Mouse (Mus musculus) adrenal gland, postnatal 25 days (tissue): Measurements from ENCODE around the gene Il33. TPM values are rescaled to one million over a fixed set of nuclear protein-coding genes. Genes with fewer than 3 reads are reported as not detected.
"Not testable (repeated sequence)": the region's sequence is repeated elsewhere in the genome, so short reads cannot be mapped to it uniquely, and the experiment has no call there.

Source experiments
- DNase-seq: peaks from one replicate; pipeline ENCODE4 v3.0.0; 2021; ENCODE audit warnings: mixed read lengths
- total RNA-seq: library from RNA; stranded (reverse); gene quantifications from 2 replicates; pipeline ENCODE4 v1.2.3, GENCODE M21; 2021

The Il33 gene
- total RNA-seq, 1 experiment from 2014 or later: 12.9 TPM

- DNase-seq: no peak
Measured at GRCm38 (mm10) chr19:29940239-29940638, 15.3 kb downstream of the Il33 start.

DNA sequence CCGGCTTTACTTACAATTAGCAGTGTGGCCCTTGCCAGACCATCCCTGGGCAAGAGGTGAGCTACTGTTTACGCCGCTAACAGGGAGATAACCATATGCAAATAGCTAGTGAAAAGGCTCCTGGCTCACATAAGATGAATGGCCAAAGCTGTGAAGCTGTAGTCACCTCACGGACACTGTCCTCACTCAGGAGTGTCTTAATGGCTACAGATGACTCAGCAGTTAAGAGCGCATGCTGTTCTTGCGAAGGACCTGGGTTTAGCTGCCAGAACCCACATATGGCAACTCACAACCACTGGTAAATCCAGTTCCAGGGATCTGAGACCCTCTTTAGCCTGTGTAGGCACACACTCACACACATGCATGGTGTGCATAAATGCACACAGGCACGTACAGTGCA, 16.3 kb downstream of the Il33 start:
- no peak for DNase-seq

DNA sequence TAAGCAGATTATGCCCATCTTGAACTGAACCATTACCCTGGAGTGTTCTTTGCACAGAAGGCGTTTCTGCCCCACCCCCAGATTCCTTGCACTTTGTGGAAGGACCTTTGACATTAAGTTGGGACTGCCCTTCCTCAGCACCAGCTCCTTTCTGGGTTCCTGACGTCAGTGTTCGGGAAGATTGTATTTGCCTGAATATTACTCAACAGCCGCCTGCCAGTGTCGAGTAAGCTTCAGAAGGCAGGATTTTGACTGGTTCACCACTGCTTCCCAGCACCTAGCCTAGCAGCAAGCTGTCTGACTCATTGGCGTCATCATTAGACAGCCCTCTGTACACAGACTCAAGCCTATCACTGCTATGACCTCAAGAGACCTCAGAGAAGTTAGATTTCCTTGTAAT, 17.4 kb downstream of the Il33 start:
- DNase-seq: no peak

- DNase-seq: no peak
Measured at GRCm38 (mm10) chr19:29944426-29944825, 19.5 kb downstream of the Il33 start.

- DNase-seq: not testable (repeated sequence)
Measured at GRCm38 (mm10) chr19:29944935-29945334, 20.0 kb downstream of the Il33 start.

- no peak for DNase-seq
Measured at GRCm38 (mm10) chr19:29945557-29946422, 20.9 kb downstream of the Il33 start.

- DNase-seq: no peak
Measured at GRCm38 (mm10) chr19:29946423-29946716, 21.5 kb downstream of the Il33 start.

- DNase-seq: no peak
Measured at GRCm38 (mm10) chr19:29947056-29947455, 22.1 kb downstream of the Il33 start.

DNA sequence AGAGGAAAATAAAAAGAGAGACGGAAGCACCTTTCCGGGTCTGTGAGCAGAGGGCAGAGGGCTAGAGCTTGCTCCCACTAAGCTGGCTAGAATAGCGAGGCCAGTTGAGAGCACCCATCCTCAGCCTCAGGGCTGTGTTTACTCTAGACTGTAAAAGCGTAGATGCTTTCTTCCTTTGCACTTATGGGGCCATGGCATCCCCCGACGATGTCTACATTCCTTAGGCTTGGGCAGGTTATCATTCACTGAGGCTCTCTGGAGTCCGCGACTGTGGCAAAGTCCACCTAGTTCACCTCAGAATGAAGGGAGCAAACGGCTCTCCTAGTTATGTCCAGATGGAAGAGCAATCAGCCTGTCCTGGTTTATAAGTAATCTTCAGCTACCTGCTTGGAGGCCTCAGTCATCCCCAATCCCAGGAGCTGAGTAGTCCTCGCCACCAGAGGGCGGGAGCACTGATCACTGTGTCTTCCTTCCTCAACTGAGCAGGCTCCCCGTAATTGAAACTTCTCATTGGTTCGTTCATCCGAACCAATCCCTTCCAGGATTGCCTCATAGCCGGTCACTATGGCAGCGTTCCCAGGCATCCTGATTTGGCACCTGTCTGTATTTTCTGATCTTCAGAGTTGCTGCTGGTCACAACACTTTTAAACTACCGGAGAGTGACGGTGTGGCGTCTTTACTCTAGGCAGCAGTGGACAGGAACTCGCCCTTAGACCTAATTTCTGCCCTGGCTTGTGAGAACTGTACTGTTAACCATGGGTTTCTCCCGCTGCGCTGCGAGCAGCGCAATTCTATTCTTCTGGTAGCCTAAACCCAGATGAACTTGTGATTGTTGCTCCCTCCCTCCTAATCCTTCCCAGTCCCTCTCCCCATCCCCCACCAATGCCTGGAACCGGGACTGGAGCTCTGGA, 23.2 kb downstream of the Il33 start:
- peak; percentile 68 for DNase-seq

GRCm38 (mm10) chr19:29952538-29952937, 27.6 kb downstream of the Il33 start:
- no peak for DNase-seq

GRCm38 (mm10) chr19:29953833-29954232, 28.9 kb downstream of the Il33 start:
- no peak for DNase-seq

- no peak for DNase-seq
Measured at GRCm38 (mm10) chr19:29955454-29955853, 30.5 kb downstream of the Il33 start.

GRCm38 (mm10) chr19:29960906-29961305, 36.0 kb downstream of the Il33 start:
- no peak for DNase-seq

DNA sequence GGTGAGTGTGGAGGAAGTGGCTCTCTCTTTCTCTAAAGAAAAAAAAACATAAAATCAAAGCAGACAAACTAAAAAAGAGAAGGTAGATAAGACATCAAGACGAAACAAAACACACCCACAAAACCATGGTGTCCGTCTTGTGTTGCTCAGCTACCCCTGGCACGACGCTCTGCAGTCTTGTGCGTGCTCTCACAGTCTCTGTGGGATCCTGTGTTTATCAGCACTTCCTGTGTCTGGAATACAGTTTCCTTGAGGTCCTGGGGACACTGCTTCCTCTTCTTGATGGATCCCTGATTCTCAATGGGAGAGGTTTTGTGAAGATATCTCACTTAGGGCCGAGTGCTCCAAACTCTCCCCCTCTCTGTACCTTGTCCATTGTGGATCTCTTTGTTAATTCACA, 36.9 kb downstream of the Il33 start:
- DNase-seq: no peak

- no peak for DNase-seq
Measured at GRCm38 (mm10) chr19:29963598-29964092, 38.7 kb downstream of the Il33 start.

DNA sequence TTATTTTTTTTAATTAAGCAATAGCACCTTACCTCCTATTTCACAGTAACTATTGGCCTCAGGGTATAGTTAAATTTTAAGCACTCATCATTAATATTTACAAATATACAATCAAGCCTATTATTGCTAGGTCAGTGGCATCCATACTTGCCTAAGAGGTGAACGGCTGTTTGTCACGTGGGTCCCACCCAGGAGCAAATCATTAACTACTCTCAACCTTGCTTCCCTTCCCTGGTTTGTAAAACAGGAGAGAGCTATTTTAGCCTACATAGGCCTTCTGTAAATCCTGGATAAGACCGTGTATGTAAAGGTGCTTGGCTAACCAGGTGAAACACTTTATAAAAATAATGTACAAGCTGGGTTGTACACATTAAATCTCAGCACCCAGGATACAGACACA, 43.0 kb downstream of the Il33 start:
- DNase-seq: no peak

GRCm38 (mm10) chr19:29973396-29973795, 48.5 kb downstream of the Il33 start:
- no peak for DNase-seq

- no peak for DNase-seq
Measured at GRCm38 (mm10) chr19:29978847-29979246, 53.9 kb downstream of the Il33 start.

- no peak for DNase-seq
Measured at GRCm38 (mm10) chr19:29979452-29980089, 54.7 kb downstream of the Il33 start.

GRCm38 (mm10) chr19:29984208-29985005, 59.5 kb downstream of the Il33 start:
- peak; percentile 55 for DNase-seq

- DNase-seq: no peak
Measured at GRCm38 (mm10) chr19:29986464-29987091, 61.7 kb downstream of the Il33 start.
